Mouse (Mus musculus): ENCODE results near the gene Gabpb2.
A peak's percentile ranks its signal among the peaks of the same experiment; 100 is the strongest.

The Gabpb2 gene

GRCm38 (mm10) chr3:95217255-95218134 is at the start of gene Gabpb2:
Gabpb2 (minus strand) TSS chr3:95217916.
- peak; percentile 96 to 97 for DNase-seq

GRCm38 (mm10) chr3:95266052-95266451 is 48.3 kb upstream of the Gabpb2 start:
- no peak for DNase-seq

GRCm38 (mm10) chr3:95264724-95265123 is 47.0 kb upstream of the Gabpb2 start:
- DNase-seq, result no peak

GRCm38 (mm10) chr3:95263089-95263739 is 45.5 kb upstream of the Gabpb2 start:
- DNase-seq, result peak; percentile 78 to 81

GRCm38 (mm10) chr3:95261975-95262374 is 44.3 kb upstream of the Gabpb2 start:
- no peak for DNase-seq

GRCm38 (mm10) chr3:95256931-95257330 is 39.2 kb upstream of the Gabpb2 start:
- DNase-seq, result no peak

GRCm38 (mm10) chr3:95250783-95251424 is 33.2 kb upstream of the Gabpb2 start, which contains the start of gene Bnipl:
Bnipl (minus strand) TSS chr3:95251193.
- no peak for DNase-seq

- no peak for DNase-seq
Observed at GRCm38 (mm10) chr3:95250361-95250760, 32.6 kb upstream of the Gabpb2 start.

GRCm38 (mm10) chr3:95247660-95248336 is 30.1 kb upstream of the Gabpb2 start:
- no peak for DNase-seq

- no peak for DNase-seq
Observed at GRCm38 (mm10) chr3:95246465-95247231, 28.9 kb upstream of the Gabpb2 start.

- DNase-seq, result no peak
Observed at GRCm38 (mm10) chr3:95243086-95243485, 25.4 kb upstream of the Gabpb2 start.

GRCm38 (mm10) chr3:95241498-95241897 is 23.8 kb upstream of the Gabpb2 start, which contains the start of gene Gm128:
Gm128 (minus strand) TSS chr3:95241598.
- no peak for DNase-seq

GRCm38 (mm10) chr3:95240900-95241299 is 23.2 kb upstream of the Gabpb2 start:
- DNase-seq, result no peak

- DNase-seq, result no peak
Observed at GRCm38 (mm10) chr3:95239971-95240370, 22.3 kb upstream of the Gabpb2 start.

GRCm38 (mm10) chr3:95239022-95239421 is 21.3 kb upstream of the Gabpb2 start:
- DNase-seq, result no peak

GRCm38 (mm10) chr3:95237541-95238099 is 19.9 kb upstream of the Gabpb2 start:
- no peak for DNase-seq

GRCm38 (mm10) chr3:95235386-95236301 is 17.9 kb upstream of the Gabpb2 start:
- no peak for DNase-seq

- DNase-seq, result no peak
Observed at GRCm38 (mm10) chr3:95233303-95233980, 15.7 kb upstream of the Gabpb2 start.

- DNase-seq, result no peak
Observed at GRCm38 (mm10) chr3:95232771-95233170, 15.1 kb upstream of the Gabpb2 start.

All from thymus, postnatal 36 days (tissue).